Mouse (Mus musculus): ENCODE results near the gene Ppp1r1c.

The Ppp1r1c gene

GRCm38 (mm10) chr2:79865275-79865999, 157.9 kb downstream of the Ppp1r1c start:
- DNase-seq (ENCODE audit: low spot score), result peak; percentile 78
